Comparison of ENCODE assay signal across 9 mouse cellular contexts in genomic region chr12:99339640-99340325, GRCm38 (mm10).
DNase-seq lines count a peak whose midpoint lies in the region; ATAC-seq and TF ChIP-seq lines count a peak whose summit lies in the region.
"Had no signal": no experiment of that assay in that cellular context is flagged by ENCODE, and none has a peak within 500 bp of the region (broad histone marks: within the 10 kb centered on the region; RNA-seq: fewer than 3 reads in every experiment).

No protein-coding gene starts in this region.

- no peak for TF ChIP-seq POLR2A in olfactory bulb, adult 2 months (IDR thresholded peaks at IDR 0.05; ENCODE audit: insufficient read depth, low read depth, low read length)

- 14% methylated on average over 11 of the region's 11 CpGs for WGBS in forebrain, embryonic 15.5 days
- WGBS in olfactory bulb, adult 2 months = 27% methylated on average over 11 of the region's 11 CpGs

- no peak overlapping the region for H3K9ac ChIP-seq in forebrain, embryonic 15.5 days (replicated peaks)
- H3K9ac ChIP-seq: lung, embryonic 14.5 days had no signal

- intact Hi-C loops in gastrocnemius, adult 2 months (cut with DNase I) = loop anchor here (5.0 to 10.0 kb wide), 2 partner anchors 38 to 245 kb away; no protein-coding TSS in a partner anchor

- ATAC-seq in forebrain, embryonic 15.5 days (replicated peaks) = peak; percentile 95

- peak overlapping the region; percentile 89 for H3K27ac ChIP-seq in gastrocnemius, adult 2 months
- H3K27ac ChIP-seq in forebrain, embryonic 15.5 days (replicated peaks) = peak overlapping the region; percentile 95
- H3K27ac ChIP-seq in olfactory bulb, adult 2 months (ENCODE audit: insufficient read depth, low read depth, low read length) = peak overlapping the region; percentile 63

- TF ChIP-seq CTCF in gastrocnemius, adult 2 months (IDR thresholded peaks at IDR 0.05) = no peak
- TF ChIP-seq CTCF in olfactory bulb, adult 2 months (IDR thresholded peaks at IDR 0.05; ENCODE audit: insufficient read depth, low read depth, low read length) = no peak

- H3K4me2 ChIP-seq in forebrain, embryonic 15.5 days (replicated peaks) = peak overlapping the region; percentile 28
- H3K4me2 ChIP-seq: lung, embryonic 14.5 days had no signal

- H3K36me3 ChIP-seq in forebrain, embryonic 15.5 days = no peaks in the 10 kb centered on the region

- H3K27me3 ChIP-seq in forebrain, embryonic 15.5 days = no peaks in the 10 kb centered on the region

- no peaks in the 10 kb centered on the region for H3K9me3 ChIP-seq in forebrain, embryonic 15.5 days

- peaks cover 66% of the 10 kb centered on the region for H3K4me1 ChIP-seq in forebrain, embryonic 15.5 days
- peaks cover 21% of the 10 kb centered on the region for H3K4me1 ChIP-seq in olfactory bulb, adult 2 months (ENCODE audit: control insufficient read depth, insufficient read depth, low read length)

- DNase-seq in gastrocnemius, adult 2 months = no peak
- DNase-seq in gastrocnemius, postnatal 25 days = no peak
- peak; percentile 55 to 56 for DNase-seq in left cerebral cortex, adult 18-20 months (ENCODE audit: low spot score in 2 of 2)
- no peak for DNase-seq in kidney, postnatal 4 days
- no peak for DNase-seq in heart, adult 9 months (ENCODE audit: low spot score in 2 of 2)
- DNase-seq in adrenal gland, adult 18-20 months (ENCODE audit: low spot score in 2 of 2) = no peak
- DNase-seq: lung, embryonic 14.5 days had no signal

- no peak overlapping the region for H3K4me3 ChIP-seq in gastrocnemius, adult 2 months
- H3K4me3 ChIP-seq in forebrain, embryonic 15.5 days = no peak overlapping the region
- no peak overlapping the region for H3K4me3 ChIP-seq in olfactory bulb, adult 2 months (ENCODE audit: insufficient read depth, low read depth, low read length)

Comparison
In these comparisons a context has a peak if more than half of its experiments do, and no peak if none do; other contexts are left out.
1. DNase-seq: peak in left cerebral cortex, adult 18-20 months (2 of 2); none in gastrocnemius, adult 2 months (single experiment), gastrocnemius, postnatal 25 days (single experiment), kidney, postnatal 4 days (0 of 2), heart, adult 9 months (0 of 2) and adrenal gland, adult 18-20 months (0 of 2).
2. Peak in every context shown above with its lines, with median percentiles within 50 percentile points of each other: H3K27ac ChIP-seq.